Comparison of ENCODE assay signal across 8 mouse cellular contexts in the genomic region with DNA sequence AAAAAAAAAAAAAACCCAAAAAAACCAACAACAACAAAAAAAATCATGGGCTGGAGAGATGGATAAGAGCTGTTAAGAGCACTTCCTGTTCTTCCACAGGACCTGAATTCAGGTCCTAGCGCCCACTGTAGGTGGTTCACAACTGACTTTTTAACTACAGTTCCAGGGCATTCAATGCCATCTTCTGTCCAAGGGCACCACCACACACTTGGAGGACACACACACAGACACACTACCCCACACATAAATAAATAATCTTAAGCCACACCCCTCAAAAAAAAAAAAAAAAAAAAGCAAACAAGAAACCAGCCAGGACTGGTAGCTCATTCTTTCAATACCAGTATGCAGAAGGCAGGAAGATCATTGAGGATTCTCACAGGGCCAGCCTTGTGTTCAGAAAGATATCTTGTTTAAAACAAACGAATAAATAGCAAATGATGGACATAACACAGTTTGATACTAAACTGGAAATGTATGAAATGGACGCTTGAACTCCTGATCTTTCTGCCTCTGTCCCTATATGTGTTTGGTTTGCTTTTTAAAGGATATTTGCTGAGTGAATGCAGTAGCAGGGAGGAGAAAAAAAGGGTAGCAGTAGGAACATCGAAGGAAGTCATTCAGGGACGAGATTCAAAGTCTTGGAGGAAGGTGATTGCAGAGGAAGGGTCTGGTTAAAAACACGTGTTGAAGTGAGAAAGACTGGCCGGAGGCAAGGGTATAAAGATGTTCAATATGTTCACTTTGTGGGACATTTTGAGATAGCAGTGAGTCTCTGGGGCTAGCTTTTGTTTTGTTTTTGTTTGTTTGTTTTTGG. TPM values are rescaled to one million over a fixed set of nuclear protein-coding genes. Genes with fewer than 3 reads are reported as not detected.
DNase-seq lines count a peak whose midpoint lies in the region; ATAC-seq and TF ChIP-seq lines count a peak whose summit lies in the region.

No protein-coding gene starts in this region.

- no peak for ATAC-seq in forebrain, postnatal 0 days
- no peak for ATAC-seq in liver, postnatal 0 days

- H3K4me1 ChIP-seq in forebrain, postnatal 0 days (ENCODE audit: insufficient read depth) = 0 out of 2 replicates have a peak, but pooled peaks cover 3% of the 10 kb centered on the region
- H3K4me1 ChIP-seq in liver, postnatal 0 days (ENCODE audit: insufficient read depth) = peaks cover 11% of the 10 kb centered on the region

- H3K27me3 ChIP-seq in forebrain, postnatal 0 days (ENCODE audit: insufficient read depth, low read length) = no peaks in the 10 kb centered on the region
- H3K27me3 ChIP-seq in liver, postnatal 0 days (ENCODE audit: insufficient read depth, low read length) = no peaks in the 10 kb centered on the region

- DNase-seq in left cerebral cortex, adult 2 months (ENCODE audit: extremely low spot score in 1 of 2, low spot score in 2 of 2) = no peak
- no peak for DNase-seq in left cerebral cortex, adult 18-20 months (ENCODE audit: low spot score in 2 of 2)
- DNase-seq in T-cell, adult 2 months (ENCODE audit: low spot score) = peak; percentile 1
- DNase-seq in forebrain, postnatal 0 days = no peak
- DNase-seq in liver, postnatal 0 days = peak; percentile 16
- no peak for DNase-seq in cerebellum, postnatal 14 days
- DNase-seq in cerebellum, adult 11-12 months = no peak
- DNase-seq in frontal cortex, adult 2 months (ENCODE audit: extremely low spot score in 1 of 2, low spot score in 1 of 2) = no peak

- H3K27ac ChIP-seq in left cerebral cortex, adult 2 months = peak overlapping the region; percentile 94
- peak overlapping the region; percentile 90 for H3K27ac ChIP-seq in forebrain, postnatal 0 days (ENCODE audit: low read depth, low read length)
- peak overlapping the region; percentile 90 for H3K27ac ChIP-seq in liver, postnatal 0 days (ENCODE audit: low read depth)

- peak overlapping the region; percentile 72 for H3K9ac ChIP-seq in forebrain, postnatal 0 days
- peak overlapping the region; percentile 90 for H3K9ac ChIP-seq in liver, postnatal 0 days (replicated peaks)

- no peak; the same call in 1 of the 2 replicates for TF ChIP-seq EP300 in liver, postnatal 0 days (IDR thresholded peaks at IDR 0.05; ENCODE audit: low read depth)

- no peak for TF ChIP-seq CTCF in left cerebral cortex, adult 2 months (IDR thresholded peaks at IDR 0.05)
- no peak for TF ChIP-seq CTCF in forebrain, postnatal 0 days (IDR thresholded peaks at IDR 0.05; ENCODE audit: low read depth)
- peak; percentile 27; the same call in 1 of the 2 replicates for TF ChIP-seq CTCF in liver, postnatal 0 days (IDR thresholded peaks at IDR 0.05; ENCODE audit: low read depth)

- H3K36me3 ChIP-seq in forebrain, postnatal 0 days (ENCODE audit: insufficient read depth) = no peaks in the 10 kb centered on the region
- peaks cover 5% of the 10 kb centered on the region; the same call in 1 of the 2 replicates for H3K36me3 ChIP-seq in liver, postnatal 0 days (replicated peaks; ENCODE audit: insufficient read depth, low read length)

- peak overlapping the region; percentile 70 for H3K4me2 ChIP-seq in forebrain, postnatal 0 days (ENCODE audit: low read depth)
- peak overlapping the region; percentile 74 for H3K4me2 ChIP-seq in liver, postnatal 0 days (ENCODE audit: low read depth, low read length)

- intact Hi-C loops in left cerebral cortex, adult 2 months (cut with DNase I) = no loop called here

- peak overlapping the region; percentile 75 for H3K4me3 ChIP-seq in left cerebral cortex, adult 2 months
- H3K4me3 ChIP-seq in forebrain, postnatal 0 days (ENCODE audit: low read depth, low read length) = peak overlapping the region; percentile 60
- H3K4me3 ChIP-seq in liver, postnatal 0 days (ENCODE audit: low read depth, low read length) = peak overlapping the region; percentile 83

- no peaks in the 10 kb centered on the region for H3K9me3 ChIP-seq in forebrain, postnatal 0 days (ENCODE audit: low read length)
- H3K9me3 ChIP-seq in liver, postnatal 0 days (ENCODE audit: low read length) = no peaks in the 10 kb centered on the region

- 21% methylated on average over 7 of the region's 7 CpGs for WGBS in forebrain, postnatal 0 days
- 13% methylated on average over 7 of the region's 7 CpGs for WGBS in liver, postnatal 0 days (ENCODE audit: insufficient replicate concordance)

RNA-seq across cellular contexts. Expression of a gene that starts 1.1 kb away (rescaled TPM):
- total RNA-seq in left cerebral cortex, adult 2 months (2021) = under 1 TPM; 0.63 to 0.79 TPM
- under 1 TPM; 0.45 to 0.53 TPM for total RNA-seq in left cerebral cortex, adult 18-20 months (2021)
- total RNA-seq in forebrain, postnatal 0 days (2014; rRNA removed) = 9.1 and 15.2 TPM in 2 replicates
- 5.4 and 6.3 TPM in 2 replicates for polyA plus RNA-seq in forebrain, postnatal 0 days (2015; fragmentation: Nextera tagmentation; extraction: Ambion mirVana)
- 16.0 and 20.7 TPM in 2 replicates for polyA plus RNA-seq in liver, postnatal 0 days (2015; fragmentation: Nextera tagmentation; extraction: Ambion mirVana)
- polyA plus RNA-seq in frontal cortex, adult 2 months (2012; rRNA removed) = 0.97 and 1.3 TPM in 2 replicates

RNA-seq across cellular contexts. Expression of a gene that starts 37.5 kb away (rescaled TPM):
- 10 to 100 TPM; 37.8 to 57.2 TPM for total RNA-seq in left cerebral cortex, adult 2 months (2021)
- total RNA-seq in left cerebral cortex, adult 18-20 months (2021) = 10 to 100 TPM; 55.4 to 58.1 TPM
- 20.4 and 25.7 TPM in 2 replicates for total RNA-seq in forebrain, postnatal 0 days (2014; rRNA removed)
- 18.1 and 31.1 TPM in 2 replicates for polyA plus RNA-seq in forebrain, postnatal 0 days (2015; fragmentation: Nextera tagmentation; extraction: Ambion mirVana)
- polyA plus RNA-seq in liver, postnatal 0 days (2015; fragmentation: Nextera tagmentation; extraction: Ambion mirVana) = 12.8 and 16.5 TPM in 2 replicates
- 25.5 and 28.9 TPM in 2 replicates for polyA plus RNA-seq in frontal cortex, adult 2 months (2012; rRNA removed)

RNA-seq across cellular contexts. Expression of a gene that starts 59.5 kb away (rescaled TPM):
- 1 to 10 TPM; 1.2 to 1.7 TPM for total RNA-seq in left cerebral cortex, adult 2 months (2021)
- 1 to 10 TPM; 1.7 to 2.0 TPM for total RNA-seq in left cerebral cortex, adult 18-20 months (2021)
- 0.69 and 1.1 TPM in 2 replicates for total RNA-seq in forebrain, postnatal 0 days (2014; rRNA removed)
- 2.1 and 3.4 TPM in 2 replicates for polyA plus RNA-seq in forebrain, postnatal 0 days (2015; fragmentation: Nextera tagmentation; extraction: Ambion mirVana)
- 54.5 and 56.4 TPM in 2 replicates for polyA plus RNA-seq in liver, postnatal 0 days (2015; fragmentation: Nextera tagmentation; extraction: Ambion mirVana)
- polyA plus RNA-seq in frontal cortex, adult 2 months (2012; rRNA removed) = 2.4 and 3.1 TPM in 2 replicates

Comparison
In these comparisons a context has a peak if more than half of its experiments do, and no peak if none do; other contexts are left out.
1. DNase-seq: peak in T-cell, adult 2 months (single experiment) and liver, postnatal 0 days (single experiment); none in left cerebral cortex, adult 2 months (0 of 2), left cerebral cortex, adult 18-20 months (0 of 2), forebrain, postnatal 0 days (single experiment), cerebellum, postnatal 14 days (0 of 2), cerebellum, adult 11-12 months (single experiment) and frontal cortex, adult 2 months (0 of 2).
2. Peak in every context shown above with its lines, with median percentiles within 50 percentile points of each other: H3K27ac ChIP-seq and H3K4me3 ChIP-seq.